Mouse (Mus musculus) heart, adult 2 months (tissue): ENCODE measurements around the gene Ryr1.

Experiments used
- CTCF ChIP-seq: fragments of 200-600 bp; IDR thresholded peaks from 2 replicates; pipeline ENCODE4 v1.8.1; 2022; ENCODE audit warnings: antibody characterized with exemption, mild to moderate bottlenecking, moderate library complexity
- EP300 ChIP-seq: fragments of 200-500 bp; IDR thresholded peaks from 2 replicates; pipeline ENCODE4 v1.6.1; 2011; ENCODE audit warnings: low read depth, low read length, control low read depth; ENCODE audit not compliant: insufficient read depth
- POLR2A ChIP-seq: fragments of 200-500 bp; IDR thresholded peaks from 2 replicates; pipeline ENCODE4 v1.6.1; 2011; ENCODE audit warnings: mild to moderate bottlenecking, low read depth, low read length, control low read depth; ENCODE audit not compliant: insufficient read depth

GRCm38 (mm10) chr7:29162750-29163525 lies 38.0 kb upstream of the Ryr1 start:
- no peak for TF ChIP-seq CTCF
- no peak for TF ChIP-seq POLR2A
- TF ChIP-seq EP300, result no peak
